Mouse (Mus musculus) liver, adult 2 months (tissue): ENCODE results near the gene Palld.

ENCODE experiments used
- CTCF ChIP-seq: fragments of 200-500 bp; IDR thresholded peaks from 2 replicates; pipeline ENCODE4 v1.5.1; 2011; ENCODE audit warnings: low read depth, low read length, control low read depth
- POLR2A ChIP-seq: fragments of 200-500 bp; IDR thresholded peaks from 2 replicates; pipeline ENCODE4 v1.6.1; 2011; ENCODE audit warnings: low read length, control low read depth; ENCODE audit not compliant: insufficient read depth; ENCODE audit errors: extremely low read depth

DNA sequence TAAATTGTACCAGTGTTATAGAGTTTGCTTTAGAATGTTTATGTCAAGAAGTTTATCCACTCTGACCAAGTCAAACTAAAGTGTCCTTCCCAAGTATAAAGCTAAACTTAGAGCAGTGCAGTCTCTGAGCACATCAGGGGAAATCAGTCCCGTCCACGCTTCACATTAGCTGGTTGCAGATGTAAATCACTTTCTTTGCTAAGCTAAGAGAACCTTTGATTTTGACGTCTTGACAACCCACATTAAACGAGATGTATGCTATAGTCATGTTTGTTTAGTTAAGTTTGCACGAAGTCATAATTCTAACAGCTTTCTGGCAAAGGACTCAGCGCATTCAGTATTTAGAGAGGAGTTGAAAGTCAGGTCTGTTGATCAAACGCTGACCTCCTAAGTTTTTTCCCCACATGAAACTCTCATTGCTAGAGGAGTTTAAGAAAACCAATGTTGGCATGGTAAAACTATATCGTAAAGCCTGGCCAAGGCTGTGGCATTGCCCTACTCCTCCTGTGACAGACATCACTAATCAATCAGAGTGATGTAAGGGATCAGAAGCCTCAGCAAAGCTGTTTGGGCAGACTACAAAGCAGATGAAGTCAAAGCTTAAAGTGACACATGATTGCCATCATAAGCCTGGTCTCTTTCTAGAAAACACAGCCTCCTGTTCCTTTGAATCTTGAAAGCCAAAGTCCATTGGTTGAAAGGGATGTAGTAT is 177.0 kb downstream of the Palld start:
- no peak for TF ChIP-seq POLR2A
- TF ChIP-seq CTCF = no peak
